Mouse (Mus musculus): ENCODE measurements around the gene Rrp8. TPM values are rescaled to one million over a fixed set of nuclear protein-coding genes. Genes with fewer than 3 reads are reported as not detected.

The Rrp8 gene
- polyA plus RNA-seq, 1 experiment from 2014 or later = 19.3 TPM

DNA sequence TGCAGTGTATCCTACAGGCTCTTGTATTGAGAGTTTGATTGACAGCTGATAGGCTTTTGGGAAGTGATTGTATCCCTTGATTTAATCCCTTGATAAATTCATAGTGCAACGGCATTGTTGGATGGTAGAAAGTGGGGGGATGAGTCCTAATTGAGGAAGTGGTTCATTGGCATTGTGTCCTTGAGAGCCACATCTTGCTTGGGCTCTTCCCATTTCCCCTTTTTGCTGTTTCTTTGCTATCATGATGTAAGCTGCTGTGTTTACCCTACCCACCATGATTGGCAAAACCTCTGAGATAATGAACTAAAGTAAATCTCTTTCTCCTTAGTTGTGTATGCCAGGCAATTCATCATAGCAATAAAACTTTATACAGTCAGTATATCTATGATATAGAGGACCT lies 46.3 kb downstream of the Rrp8 start:
- Histone ChIP-seq H3K9ac (replicated peaks; ENCODE audit: low read depth) (no peak overlapping the region), H3K4me1 (ENCODE audit: insufficient read depth, low read depth, low read length) (no peaks in the 10 kb centered on the region), H3K9me3 (ENCODE audit: low read length) (no peaks in the 10 kb centered on the region), H3K4me2 (replicated peaks; ENCODE audit: low read depth, low read length) (no peak overlapping the region), H3K4me3 (ENCODE audit: low read depth, low read length) (no peak overlapping the region), H3K27ac (ENCODE audit: low read length) (no peak overlapping the region), H3K36me3 (ENCODE audit: insufficient read depth, low read length) (no peaks in the 10 kb centered on the region), H3K27me3 (replicated peaks; ENCODE audit: insufficient read depth, low read length) (no peaks in the 10 kb centered on the region)
- DNase-seq (ENCODE audit: low spot score) (peak; percentile 10), ATAC-seq (no peak)
- TF ChIP-seq CTCF (IDR thresholded peaks at IDR 0.05) (no peak), EP300 (IDR thresholded peaks at IDR 0.05) (no peak)
- WGBS = 56% methylated on average over 1 of the region's 1 CpGs

- Histone ChIP-seq H3K27ac (ENCODE audit: low read length) (no peak overlapping the region), H3K4me1 (ENCODE audit: insufficient read depth, low read depth, low read length) (no peaks in the 10 kb centered on the region), H3K9ac (replicated peaks; ENCODE audit: low read depth) (no peak overlapping the region), H3K4me3 (ENCODE audit: low read depth, low read length) (no peak overlapping the region), H3K9me3 (ENCODE audit: low read length) (no peaks in the 10 kb centered on the region), H3K36me3 (ENCODE audit: insufficient read depth, low read length) (no peaks in the 10 kb centered on the region), H3K27me3 (replicated peaks; ENCODE audit: insufficient read depth, low read length) (no peaks in the 10 kb centered on the region), H3K4me2 (replicated peaks; ENCODE audit: low read depth, low read length) (no peak overlapping the region)
- WGBS = 15% methylated on average over 13 of the region's 13 CpGs
- ATAC-seq (peak; percentile 35; the same call in 1 of the 2 replicates), DNase-seq (ENCODE audit: low spot score) (no peak)
- TF ChIP-seq EP300 (IDR thresholded peaks at IDR 0.05) (no peak), CTCF (IDR thresholded peaks at IDR 0.05) (no peak)
Measured at GRCm38 (mm10) chr7:105685541-105686197, 51.5 kb downstream of the Rrp8 start.

Other genes starting within 250 kb of the Rrp8 start
- gene Smpd1, start 183.0 kb downstream of the Rrp8 start, polyA plus RNA-seq (2015; fragmentation: Nextera tagmentation; extraction: Ambion mirVana) = 57.1 and 57.5 TPM in 2 replicates
- gene Apbb1, start 155.7 kb downstream of the Rrp8 start, polyA plus RNA-seq (2015; fragmentation: Nextera tagmentation; extraction: Ambion mirVana) = 71.2 and 77.6 TPM in 2 replicates
- gene Hpx, start 137.2 kb downstream of the Rrp8 start, polyA plus RNA-seq (2015; fragmentation: Nextera tagmentation; extraction: Ambion mirVana) = 1.7 and 2.0 TPM in 2 replicates
- 101 and 116 TPM in 2 replicates for gene Trim3, start 103.8 kb downstream of the Rrp8 start, polyA plus RNA-seq (2015; fragmentation: Nextera tagmentation; extraction: Ambion mirVana)
- gene Timm10b, start 97.3 kb downstream of the Rrp8 start, polyA plus RNA-seq (2015; fragmentation: Nextera tagmentation; extraction: Ambion mirVana) = 220 and 236 TPM in 2 replicates
- gene Arfip2, start 97.0 kb downstream of the Rrp8 start, polyA plus RNA-seq (2015; fragmentation: Nextera tagmentation; extraction: Ambion mirVana) = 48.5 and 52.7 TPM in 2 replicates
- gene Gm45799, start 96.8 kb downstream of the Rrp8 start, polyA plus RNA-seq (2015; fragmentation: Nextera tagmentation; extraction: Ambion mirVana) = 41.7 and 53.1 TPM in 2 replicates
- 0.60 and 0.79 TPM in 2 replicates for gene Dnhd1, start 86.6 kb downstream of the Rrp8 start, polyA plus RNA-seq (2015; fragmentation: Nextera tagmentation; extraction: Ambion mirVana)
- gene Ilk, start 793 bp downstream of the Rrp8 start, polyA plus RNA-seq (2015; fragmentation: Nextera tagmentation; extraction: Ambion mirVana) = 378 and 390 TPM in 2 replicates
- gene Taf10, start 7.0 kb upstream of the Rrp8 start, polyA plus RNA-seq (2015; fragmentation: Nextera tagmentation; extraction: Ambion mirVana) = 111 and 121 TPM in 2 replicates
- 107 and 110 TPM in 2 replicates for gene Tpp1, start 14.8 kb upstream of the Rrp8 start, polyA plus RNA-seq (2015; fragmentation: Nextera tagmentation; extraction: Ambion mirVana)
- 3.0 and 3.4 TPM in 2 replicates for gene Dchs1, start 50.3 kb upstream of the Rrp8 start, polyA plus RNA-seq (2015; fragmentation: Nextera tagmentation; extraction: Ambion mirVana)
- gene Mrpl17, start 73.7 kb upstream of the Rrp8 start, polyA plus RNA-seq (2015; fragmentation: Nextera tagmentation; extraction: Ambion mirVana) = 257 and 270 TPM in 2 replicates
- 1.1 and 1.6 TPM in 2 replicates for gene Gm4070, start 216.6 kb upstream of the Rrp8 start, polyA plus RNA-seq (2015; fragmentation: Nextera tagmentation; extraction: Ambion mirVana)